Mouse (Mus musculus) megakaryocyte, embryonic 14.5 days (primary cell): ENCODE results near the gene Fzd7. TPM values are rescaled to one million over a fixed set of nuclear protein-coding genes. Genes with fewer than 3 reads are reported as not detected.
"Not testable (repeated sequence)": the region's sequence is repeated elsewhere in the genome, so short reads cannot be mapped to it uniquely, and the experiment has no call there.

Source experiments
- H3K27me3 ChIP-seq: replicated peaks from 2 replicates; pipeline ENCODE3; 2012; ENCODE audit warnings: inconsistent platforms
- H3K36me3 ChIP-seq: replicated peaks from 2 replicates; pipeline ENCODE3; 2012; ENCODE audit warnings: low read length, inconsistent platforms, mixed read lengths
- H3K4me1 ChIP-seq: 2 replicates; pipeline ENCODE4 v1.6.1; 2012; ENCODE audit warnings: inconsistent platforms
- H3K4me3 ChIP-seq: replicated peaks from 2 replicates; pipeline ENCODE3; 2012; ENCODE audit warnings: moderate library complexity, mild to moderate bottlenecking, inconsistent platforms
- H3K9me3 ChIP-seq: 2 replicates; pipeline ENCODE4 v1.6.1; 2012; ENCODE audit warnings: inconsistent platforms
- FLI1 ChIP-seq: IDR thresholded peaks from 2 replicates; pipeline ENCODE4 v1.6.1; 2012; ENCODE audit warnings: low read length, inconsistent platforms, mixed read lengths
- GATA1 ChIP-seq: IDR thresholded peaks from 3 replicates; pipeline ENCODE4 v1.6.1; 2012; ENCODE audit warnings: mixed read lengths, low read length, inconsistent platforms, borderline replicate concordance
- polyA plus RNA-seq: library from polyadenylated mRNA; stranded (reverse); fragments of >175 nt; gene quantifications from 2 replicates; pipeline ENCODE4 v1.2.3, GENCODE M21; 2012; ENCODE audit warnings: low replicate concordance; ENCODE audit not compliant: insufficient read depth

Fzd7 gene
- 0.31 and 0.60 TPM in 2 replicates for polyA plus RNA-seq

DNA sequence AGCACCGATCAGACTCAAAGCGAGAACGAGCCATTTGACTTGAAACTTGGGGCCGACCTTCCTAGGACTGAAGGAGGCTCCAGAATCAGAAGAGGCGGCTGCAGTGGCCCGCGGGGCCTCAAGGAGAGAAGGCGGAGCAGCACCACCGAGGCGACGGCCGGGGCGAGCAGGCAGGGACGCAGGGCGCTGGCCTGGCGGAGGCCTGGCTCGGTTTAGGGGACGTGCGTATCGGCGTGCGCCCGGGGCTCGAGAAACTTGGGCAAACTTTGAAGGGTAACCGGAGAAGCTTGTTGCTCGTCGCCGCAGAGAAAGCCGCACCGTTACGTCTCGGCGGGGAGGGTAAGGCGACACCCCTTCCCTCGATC lies at the start of gene Fzd7:
TSS of gene Fzd7 (plus strand) at position 94 of the 365 bp plus-strand sequence.
- Histone ChIP-seq H3K9me3 (peaks cover 9% of the 10 kb centered on the region), H3K4me3 (peak within 1 kb of the TSS; percentile 95), H3K36me3 (peaks cover 16% of the 10 kb centered on the region), H3K4me1 (peaks cover 53% of the 10 kb centered on the region), H3K27me3 (peaks cover 29% of the 10 kb centered on the region)
- TF ChIP-seq GATA1, result no peak
- no peak for TF ChIP-seq FLI1

DNA sequence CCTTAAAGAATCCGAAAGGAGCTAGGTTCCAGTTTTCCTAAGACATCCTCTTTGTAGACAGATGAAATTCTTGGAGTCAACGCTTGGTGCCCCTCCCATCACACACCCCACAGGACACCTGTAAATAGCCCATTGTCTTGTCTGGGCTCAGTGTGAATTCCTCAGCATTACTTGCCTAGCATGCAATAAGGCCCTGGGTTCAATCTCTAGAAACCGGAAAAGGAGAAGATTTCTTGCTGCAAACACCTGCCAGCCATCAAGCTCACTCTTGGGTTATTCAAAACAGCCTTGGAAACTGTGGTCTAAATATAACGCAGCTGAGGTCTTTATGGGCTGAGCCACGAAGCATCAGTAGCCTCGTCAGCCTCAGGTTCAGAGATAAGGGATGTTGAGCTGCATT lies 48.9 kb upstream of the Fzd7 start:
- Histone ChIP-seq H3K27me3 (peaks cover 17% of the 10 kb centered on the region), H3K36me3 (no peaks in the 10 kb centered on the region), H3K4me3 (no peak overlapping the region), H3K4me1 (peaks cover 8% of the 10 kb centered on the region), H3K9me3 (no peaks in the 10 kb centered on the region)
- TF ChIP-seq FLI1, result no peak
- TF ChIP-seq GATA1, result no peak

DNA sequence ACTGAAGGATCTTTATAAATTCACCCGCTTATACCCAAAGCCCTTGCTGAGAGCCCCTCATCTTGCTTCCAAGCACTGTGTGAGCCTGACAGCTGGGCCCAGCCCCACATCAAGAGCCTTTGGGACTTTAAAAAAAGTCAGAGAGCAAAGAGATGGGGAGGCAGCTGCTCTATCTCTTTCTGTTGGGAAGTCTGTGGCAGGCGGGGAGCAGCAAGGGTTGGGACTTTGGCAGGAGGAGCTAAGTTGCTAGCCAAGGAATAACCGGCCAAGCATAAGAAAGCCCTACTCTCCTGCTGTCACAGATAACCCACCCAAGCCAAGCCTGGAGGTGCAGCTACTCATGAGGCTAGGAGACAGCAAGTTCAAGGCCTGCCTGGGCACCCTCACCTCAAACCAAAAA lies 48.2 kb upstream of the Fzd7 start:
- H3K27me3 ChIP-seq, result peaks cover 18% of the 10 kb centered on the region
- no peaks in the 10 kb centered on the region for H3K36me3 ChIP-seq
- H3K4me3 ChIP-seq, result no peak overlapping the region
- H3K9me3 ChIP-seq, result no peaks in the 10 kb centered on the region
- TF ChIP-seq GATA1 (no peak), FLI1 (no peak)
- H3K4me1 ChIP-seq, result peaks cover 8% of the 10 kb centered on the region

DNA sequence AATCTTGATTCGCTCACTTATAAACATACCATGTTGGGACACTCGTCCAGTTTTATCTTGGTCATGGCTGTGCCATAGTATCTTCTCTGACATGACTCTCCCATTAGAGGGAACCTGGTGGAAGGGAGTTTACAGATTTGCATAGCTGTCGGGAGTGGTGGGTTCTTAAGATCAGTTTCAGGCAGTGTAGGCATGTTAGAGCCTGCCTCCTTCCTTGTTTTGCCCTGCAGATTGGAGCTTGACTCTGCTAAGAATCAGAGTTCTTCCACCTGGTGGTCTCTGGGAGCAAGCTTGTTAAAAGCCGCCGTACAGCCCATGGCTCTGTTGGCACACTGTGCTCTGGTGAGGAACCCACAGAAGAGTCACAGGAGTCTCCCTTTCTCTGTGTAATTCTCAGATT lies 47.0 kb upstream of the Fzd7 start:
- H3K4me1 ChIP-seq, result peaks cover 8% of the 10 kb centered on the region
- TF ChIP-seq GATA1 (no peak), FLI1 (no peak)

DNA sequence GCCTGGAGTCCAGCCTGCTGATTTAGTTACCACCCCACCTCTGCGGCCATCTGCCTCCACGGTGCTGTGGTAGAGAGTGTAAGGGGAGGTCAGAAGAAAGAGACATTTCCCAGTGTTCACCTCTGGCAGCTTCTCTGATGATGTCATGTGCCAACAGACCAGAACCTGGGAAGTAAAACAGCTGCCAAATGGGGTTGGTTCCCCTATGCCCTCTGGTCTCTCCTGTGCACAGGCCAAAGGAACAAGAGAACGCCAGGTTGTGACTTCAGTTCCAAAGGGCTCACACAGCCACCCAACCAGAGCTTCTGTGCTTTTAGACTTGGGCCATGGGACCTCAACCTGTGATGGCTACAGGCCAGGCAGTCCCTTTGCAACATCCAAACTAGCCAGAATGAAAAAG lies 45.9 kb upstream of the Fzd7 start:
- Histone ChIP-seq H3K4me3 (no peak overlapping the region), H3K27me3 (peaks cover 24% of the 10 kb centered on the region), H3K36me3 (no peaks in the 10 kb centered on the region), H3K9me3 (no peaks in the 10 kb centered on the region), H3K4me1 (peaks cover under 1% of the 10 kb centered on the region)
- TF ChIP-seq FLI1, result no peak
- no peak for TF ChIP-seq GATA1

More for the DNA sequence above, 47.0 kb upstream of the Fzd7 start:
- Histone ChIP-seq H3K9me3 (no peaks in the 10 kb centered on the region), H3K36me3 (no peaks in the 10 kb centered on the region), H3K4me3 (no peak overlapping the region), H3K27me3 (peaks cover 20% of the 10 kb centered on the region)

DNA sequence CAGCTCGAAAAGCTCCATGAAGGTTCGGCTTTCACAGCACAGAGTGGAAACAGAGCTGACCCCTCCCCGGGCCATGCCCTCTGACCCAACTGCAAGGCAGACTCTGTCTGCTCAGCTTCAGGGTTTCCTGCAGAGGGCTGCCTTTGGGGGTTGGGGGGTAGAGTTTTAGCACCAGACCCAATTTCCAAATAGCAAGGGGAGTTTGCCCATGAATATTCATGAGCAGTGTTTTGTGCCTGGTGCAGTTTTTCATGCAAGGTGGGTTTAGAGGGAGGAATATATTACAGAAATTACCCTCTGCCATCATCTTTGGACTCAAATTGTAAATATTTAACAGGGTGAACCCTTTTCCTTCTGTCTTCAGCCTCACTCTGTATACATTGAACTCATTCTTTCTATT lies 44.3 kb upstream of the Fzd7 start:
- no peaks in the 10 kb centered on the region; the same call in 1 of the 2 replicates for H3K4me1 ChIP-seq
- TF ChIP-seq GATA1 (no peak), FLI1 (no peak)
- H3K27me3 ChIP-seq, result peaks cover 22% of the 10 kb centered on the region
- H3K9me3 ChIP-seq, result peaks cover 7% of the 10 kb centered on the region
- no peak overlapping the region for H3K4me3 ChIP-seq
- no peaks in the 10 kb centered on the region for H3K36me3 ChIP-seq

DNA sequence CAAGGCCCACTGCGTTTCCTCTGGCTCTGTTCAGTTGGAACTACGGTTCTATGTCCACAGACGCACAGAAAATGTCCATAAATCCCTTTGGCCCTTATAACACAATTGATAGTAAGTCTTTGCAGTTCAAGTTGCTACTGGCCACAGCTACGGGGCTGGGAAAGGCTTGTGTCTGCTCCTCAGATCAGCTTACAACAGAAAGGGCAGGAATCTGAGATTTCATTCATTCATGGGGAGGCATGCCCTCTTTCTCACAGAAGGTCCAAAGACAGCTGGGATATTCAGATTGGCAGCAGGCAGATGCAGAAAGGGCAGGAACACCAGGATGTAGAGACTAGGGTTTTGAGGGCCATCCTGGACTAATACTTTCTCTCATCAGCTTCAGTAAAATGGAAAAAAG lies 43.9 kb upstream of the Fzd7 start:
- H3K9me3 ChIP-seq, result peaks cover 7% of the 10 kb centered on the region
- H3K4me1 ChIP-seq, result no peaks in the 10 kb centered on the region; the same call in 1 of the 2 replicates
- H3K27me3 ChIP-seq, result peaks cover 22% of the 10 kb centered on the region
- H3K36me3 ChIP-seq, result no peaks in the 10 kb centered on the region
- H3K4me3 ChIP-seq, result no peak overlapping the region
- no peak for TF ChIP-seq FLI1
- no peak for TF ChIP-seq GATA1

DNA sequence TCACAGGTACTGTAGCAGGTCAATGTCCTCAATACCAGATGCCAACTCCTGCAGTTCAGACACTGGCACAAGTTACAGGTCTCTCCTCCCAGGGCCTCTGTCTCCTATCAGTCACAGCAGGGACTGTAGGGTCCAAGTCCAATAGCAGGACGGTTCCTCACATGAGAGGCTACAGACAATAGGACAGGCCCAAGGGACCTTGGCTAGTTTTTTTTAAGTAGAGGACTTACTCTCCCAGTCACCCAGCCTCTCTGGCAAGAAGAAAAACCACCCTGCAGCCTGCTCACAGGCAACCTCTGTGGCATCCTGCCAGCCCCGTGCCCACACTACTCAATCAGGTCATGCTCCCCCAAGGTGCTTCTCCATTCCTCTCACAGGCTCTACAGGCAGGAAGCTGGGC lies 43.0 kb upstream of the Fzd7 start:
- H3K4me1 ChIP-seq, result no peaks in the 10 kb centered on the region; the same call in 1 of the 2 replicates
- no peak overlapping the region for H3K4me3 ChIP-seq
- TF ChIP-seq GATA1 (no peak), FLI1 (no peak)
- H3K9me3 ChIP-seq, result peaks cover 7% of the 10 kb centered on the region
- no peaks in the 10 kb centered on the region for H3K36me3 ChIP-seq
- peaks cover 20% of the 10 kb centered on the region for H3K27me3 ChIP-seq

DNA sequence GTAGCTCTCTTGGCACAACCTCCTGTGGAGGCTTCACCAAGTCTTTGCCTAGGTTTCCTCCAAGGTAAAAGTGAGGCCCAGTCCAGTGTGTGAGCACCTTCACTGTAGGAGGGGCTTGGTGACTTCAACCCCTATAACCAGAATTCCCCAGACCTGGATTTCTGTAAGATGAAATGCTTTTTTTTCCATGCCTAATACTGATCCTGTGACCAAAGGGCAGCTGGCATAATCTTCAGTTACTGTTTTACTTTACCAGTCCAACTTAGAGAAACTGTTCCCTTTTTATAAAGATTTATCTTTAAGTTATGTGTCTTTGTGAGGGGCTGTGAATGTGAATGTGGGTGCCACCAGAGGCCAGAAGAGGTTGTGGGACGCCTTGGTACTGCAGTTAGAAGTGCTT lies 42.3 kb upstream of the Fzd7 start:
- peaks cover 19% of the 10 kb centered on the region for H3K27me3 ChIP-seq
- H3K36me3 ChIP-seq, result no peaks in the 10 kb centered on the region
- TF ChIP-seq GATA1 (no peak), FLI1 (no peak)
- H3K9me3 ChIP-seq, result peaks cover 7% of the 10 kb centered on the region
- no peak overlapping the region for H3K4me3 ChIP-seq
- H3K4me1 ChIP-seq, result no peaks in the 10 kb centered on the region; the same call in 1 of the 2 replicates

DNA sequence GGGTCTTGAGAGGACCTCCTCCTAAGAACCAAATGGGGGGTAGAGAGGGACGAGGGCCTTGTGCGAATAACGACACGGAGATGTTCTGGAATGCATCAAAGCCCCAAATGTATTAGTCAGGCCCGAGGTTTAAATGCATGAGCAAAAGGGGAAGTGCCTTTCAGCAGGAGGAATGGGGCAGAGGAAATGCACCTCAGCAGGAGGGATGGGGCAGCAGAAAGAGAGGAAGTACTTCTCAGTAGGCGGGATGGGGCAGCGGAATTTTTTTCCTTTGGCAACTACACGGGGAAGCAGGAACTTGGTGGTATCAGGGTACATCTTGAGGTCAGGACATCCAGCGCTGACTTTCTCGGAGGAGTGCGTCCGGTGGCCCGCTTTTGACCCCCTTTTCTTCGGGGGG lies 39.5 kb upstream of the Fzd7 start:
- H3K4me3 ChIP-seq, H3K9me3 ChIP-seq, H3K4me1 ChIP-seq, H3K36me3 ChIP-seq: not testable (repeated sequence)
- peaks cover 14% of the 10 kb centered on the region for H3K27me3 ChIP-seq

DNA sequence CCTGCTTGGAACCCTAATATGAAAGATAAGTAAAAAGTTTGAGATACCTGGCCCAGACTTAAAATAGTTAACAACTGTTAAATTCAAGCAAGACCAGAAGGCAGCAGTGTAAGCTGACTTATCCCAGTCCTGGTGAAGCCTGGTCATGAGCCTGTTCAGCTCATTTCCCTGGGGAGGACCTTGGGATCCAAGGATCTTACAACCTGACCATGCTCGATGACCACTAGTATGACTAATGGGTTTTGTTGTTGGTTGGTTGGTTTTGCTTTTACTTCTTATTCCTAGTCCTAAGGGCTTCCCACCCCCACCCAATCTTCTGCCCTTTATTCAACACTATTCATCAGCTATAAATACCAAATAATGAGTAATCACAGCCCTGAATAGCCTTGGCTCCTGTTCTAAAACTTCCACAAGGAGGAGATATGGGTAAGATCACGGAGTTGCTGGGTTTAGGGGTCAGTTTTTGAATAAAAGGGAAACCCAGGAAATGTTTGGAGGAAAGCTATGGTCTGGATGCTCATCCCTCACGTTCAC lies 38.0 kb upstream of the Fzd7 start:
- Histone ChIP-seq H3K36me3 (no peaks in the 10 kb centered on the region), H3K27me3 (peaks cover 19% of the 10 kb centered on the region), H3K4me3 (no peak overlapping the region), H3K4me1 (no peaks in the 10 kb centered on the region), H3K9me3 (peaks cover 7% of the 10 kb centered on the region)
- TF ChIP-seq FLI1 (no peak), GATA1 (no peak)
